Mouse (Mus musculus): ENCODE measurements around the gene Socs7. TPM values are rescaled to one million over a fixed set of nuclear protein-coding genes. Genes with fewer than 3 reads are reported as not detected.
A peak's percentile ranks its signal among the peaks of the same experiment; 100 is the strongest.

Gene Socs7
- total RNA-seq, 2 experiments from 2014 or later, result 33.4 to 34.5 TPM

- peak; percentile 53 to 72 for DNase-seq (ENCODE audit: low spot score in 2 of 2)
These were observed 23.4 kb upstream of the Socs7 start for GRCm38 (mm10) chr11:97338977-97339315.

GRCm38 (mm10) chr11:97343175-97343574 lies 19.2 kb upstream of the Socs7 start:
- no peak for DNase-seq (ENCODE audit: low spot score in 2 of 2)

- DNase-seq (ENCODE audit: low spot score in 2 of 2), result no peak
These were observed 18.7 kb upstream of the Socs7 start for GRCm38 (mm10) chr11:97343619-97344018.

GRCm38 (mm10) chr11:97345446-97345845 lies 16.9 kb upstream of the Socs7 start:
- no peak for DNase-seq (ENCODE audit: low spot score in 2 of 2)

- DNase-seq (ENCODE audit: low spot score in 2 of 2), result no peak
These were observed 16.0 kb upstream of the Socs7 start for GRCm38 (mm10) chr11:97346383-97346782.

GRCm38 (mm10) chr11:97347291-97347690 lies 15.1 kb upstream of the Socs7 start:
- no peak for DNase-seq (ENCODE audit: low spot score in 2 of 2)

GRCm38 (mm10) chr11:97350035-97350434 lies 12.3 kb upstream of the Socs7 start:
- DNase-seq (ENCODE audit: low spot score in 2 of 2), result peak; percentile 46 to 69

GRCm38 (mm10) chr11:97352027-97352684 lies 10.2 kb upstream of the Socs7 start, which contains the start of gene Gpr179:
TSS of gene Gpr179 (minus strand) at chr11:97352077.
- DNase-seq (ENCODE audit: low spot score in 2 of 2), result no peak

GRCm38 (mm10) chr11:97352935-97353597 lies 9.3 kb upstream of the Socs7 start:
- no peak for DNase-seq (ENCODE audit: low spot score in 2 of 2)

- no peak for DNase-seq (ENCODE audit: low spot score in 2 of 2)
These were observed 7.7 kb upstream of the Socs7 start for GRCm38 (mm10) chr11:97354646-97355045.

- DNase-seq (ENCODE audit: low spot score in 2 of 2), result no peak
These were observed 7.1 kb upstream of the Socs7 start for GRCm38 (mm10) chr11:97355247-97355646.

GRCm38 (mm10) chr11:97357663-97358062 lies 4.7 kb upstream of the Socs7 start:
- DNase-seq (ENCODE audit: low spot score in 2 of 2), result peak in 1 of 2 experiments; percentile 67

- peak in 1 of 2 experiments; percentile 37 for DNase-seq (ENCODE audit: low spot score in 2 of 2)
These were observed 245 bp downstream of the Socs7 start for GRCm38 (mm10) chr11:97362649-97362942.

GRCm38 (mm10) chr11:97362943-97363643 lies 742 bp downstream of the Socs7 start:
- peak; percentile 35 to 63 for DNase-seq (ENCODE audit: low spot score in 2 of 2)

GRCm38 (mm10) chr11:97363644-97363995 lies 1.3 kb downstream of the Socs7 start:
- DNase-seq (ENCODE audit: low spot score in 2 of 2), result peak in 1 of 2 experiments; percentile 12

- DNase-seq (ENCODE audit: low spot score in 2 of 2), result no peak
These were observed 3.2 kb downstream of the Socs7 start for GRCm38 (mm10) chr11:97365556-97365955.

GRCm38 (mm10) chr11:97368501-97368900 lies 6.2 kb downstream of the Socs7 start:
- DNase-seq (ENCODE audit: low spot score in 2 of 2), result no peak

- no peak for DNase-seq (ENCODE audit: low spot score in 2 of 2)
These were observed 8.2 kb downstream of the Socs7 start for GRCm38 (mm10) chr11:97370329-97371091.

- no peak for DNase-seq (ENCODE audit: low spot score in 2 of 2)
These were observed 10.0 kb downstream of the Socs7 start for GRCm38 (mm10) chr11:97372159-97372864.

- DNase-seq (ENCODE audit: low spot score in 2 of 2), result no peak
These were observed 11.1 kb downstream of the Socs7 start for GRCm38 (mm10) chr11:97373402-97373801.

GRCm38 (mm10) chr11:97380036-97380435 lies 17.7 kb downstream of the Socs7 start:
- DNase-seq (ENCODE audit: low spot score in 2 of 2), result no peak

All from gastrocnemius, postnatal 4 days (tissue).